Mouse (Mus musculus) hematopoietic multipotent progenitor cell, adult 10-12 weeks (in vitro differentiated cells): ENCODE data around the gene Krt1. TPM values are rescaled to one million over a fixed set of nuclear protein-coding genes. Genes with fewer than 3 reads are reported as not detected.

Experiments
- polyA plus RNA-seq: library from polyadenylated mRNA; stranded (reverse); fragments of >175 nt; gene quantifications from 2 replicates; pipeline ENCODE4 v1.2.3, GENCODE M21; 2012; ENCODE audit warnings: low replicate concordance

The Krt1 gene
- not detected in 2 replicates for polyA plus RNA-seq

GRCm38 (mm10) chr15:101850694-101851093 lies at the start of gene Krt1:
Krt1 (minus strand) TSS chr15:101850794.

DNA sequence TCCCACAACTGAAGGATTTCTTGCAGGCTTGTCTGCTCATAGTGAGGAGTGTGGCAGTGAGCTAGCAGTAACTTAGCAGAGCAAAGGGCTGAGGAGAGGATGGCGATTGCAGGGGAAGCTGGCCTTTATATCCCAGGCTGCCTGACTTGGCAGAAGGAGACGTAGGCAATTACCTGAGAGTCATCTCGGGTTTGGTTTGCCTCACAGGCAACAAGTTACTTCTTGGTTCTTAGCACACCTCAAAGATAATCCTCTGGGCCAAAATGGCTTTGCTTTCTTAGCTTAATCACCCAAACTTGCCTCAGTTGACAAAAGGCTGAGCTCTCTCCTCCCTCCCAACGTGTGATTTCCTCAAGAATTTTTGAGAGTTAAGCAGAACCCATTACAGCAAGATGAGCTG lies 42.2 kb upstream of the Krt1 start, which contains the start of gene Krt76:
TSS of gene Krt76 (minus strand) at position 101 of the 400 bp plus-strand sequence.

GRCm38 (mm10) chr15:101869431-101869830 lies 18.8 kb upstream of the Krt1 start, which contains the start of gene Krt77:
Krt77 (minus strand) TSS chr15:101869705.

DNA sequence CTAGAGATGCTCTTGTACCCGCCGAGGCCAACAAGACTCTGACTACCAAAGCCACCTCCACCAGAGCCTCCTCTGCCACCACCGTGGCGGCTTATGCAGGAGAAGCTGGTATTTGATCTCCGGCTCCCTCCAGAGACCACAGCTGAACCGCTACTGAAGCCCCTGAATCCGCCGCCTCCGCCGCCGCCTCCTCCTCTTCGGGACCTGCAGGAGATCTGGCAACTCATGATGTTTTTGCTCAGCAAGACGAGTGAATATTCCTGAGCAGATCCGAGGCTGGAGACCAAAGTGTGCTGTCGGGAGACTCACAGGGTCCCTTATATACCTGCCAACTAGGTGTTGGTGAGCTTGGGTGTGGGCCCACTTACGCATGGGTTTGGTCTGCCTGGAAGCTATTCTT lies 32.7 kb downstream of the Krt1 start, which contains the start of gene Krt2:
TSS of gene Krt2 (minus strand) at position 295 of the 400 bp plus-strand sequence.

GRCm38 (mm10) chr15:101802296-101802835 lies 48.2 kb downstream of the Krt1 start, which contains the start of gene Krt73:
Krt73 (minus strand) TSS chr15:101802346.

Other genes with a start within 250 kb of the Krt1 start
- not detected in 2 replicates for gene Gm5414, start 222.6 kb downstream of the Krt1 start, polyA plus RNA-seq
- gene Gm5478, start 203.4 kb downstream of the Krt1 start, polyA plus RNA-seq, result not detected in 2 replicates
- not detected in 2 replicates for gene Krt6b, start 170.5 kb downstream of the Krt1 start, polyA plus RNA-seq
- not detected in 2 replicates for gene Krt6a, start 156.5 kb downstream of the Krt1 start, polyA plus RNA-seq
- gene Krt5, start 137.9 kb downstream of the Krt1 start, polyA plus RNA-seq, result not detected in 2 replicates
- not detected in 2 replicates for gene Krt71, start 107.7 kb downstream of the Krt1 start, polyA plus RNA-seq
- gene Krt72, start 64.3 kb downstream of the Krt1 start, polyA plus RNA-seq, result not detected in 2 replicates
- gene Krt73, start 48.4 kb downstream of the Krt1 start, polyA plus RNA-seq, result not detected in 2 replicates
- not detected in 2 replicates for gene Krt2, start 32.6 kb downstream of the Krt1 start, polyA plus RNA-seq
- not detected in 2 replicates for gene Krt77, start 18.9 kb upstream of the Krt1 start, polyA plus RNA-seq
- gene Krt76, start 42.1 kb upstream of the Krt1 start, polyA plus RNA-seq, result not detected in 2 replicates
- 0.07 TPM in 1 of 2 replicates, not detected in the other for gene Krt4, start 73.9 kb upstream of the Krt1 start, polyA plus RNA-seq
- gene Krt79, start 89.5 kb upstream of the Krt1 start, polyA plus RNA-seq, result not detected in 2 replicates
- gene Krt78, start 103.5 kb upstream of the Krt1 start, polyA plus RNA-seq, result not detected in 2 replicates
- not detected in 2 replicates for gene Krt8, start 153.7 kb upstream of the Krt1 start, polyA plus RNA-seq
- gene Krt18, start 177.4 kb upstream of the Krt1 start, polyA plus RNA-seq, result 0.15 and 0.29 TPM in 2 replicates
- gene Eif4b, start 223.0 kb upstream of the Krt1 start, polyA plus RNA-seq, result 93.4 and 169 TPM in 2 replicates
- gene Tns2, start 249.6 kb upstream of the Krt1 start, polyA plus RNA-seq, result 1.7 and 2.5 TPM in 2 replicates